Mouse (Mus musculus) forebrain, embryonic 10.5 days (tissue): ENCODE measurements around the gene F2rl3. TPM values are rescaled to one million over a fixed set of nuclear protein-coding genes. Genes with fewer than 3 reads are reported as not detected.

Experiments used
- DNase-seq: peaks from one replicate; pipeline ENCODE4 v3.0.0-alpha.2; 2017; ENCODE audit warnings: low spot score; ENCODE audit errors: extremely low spot score
- H3K27ac ChIP-seq: fragments of 300-500 bp; sonication (generic); 2 replicates; pipeline ENCODE4 v1.5.1; 2016; ENCODE audit warnings: mild to moderate bottlenecking
- H3K27me3 ChIP-seq: fragments of 300-500 bp; sonication (generic); 2 replicates; pipeline ENCODE4 v1.6.1; 2016; ENCODE audit warnings: mild to moderate bottlenecking; ENCODE audit not compliant: poor library complexity, severe bottlenecking
- H3K36me3 ChIP-seq: fragments of 300-500 bp; sonication (generic); replicated peaks from 2 replicates; pipeline ENCODE4 v1.6.1; 2016; ENCODE audit warnings: mild to moderate bottlenecking, moderate library complexity
- H3K4me1 ChIP-seq: fragments of 300-500 bp; sonication (generic); 2 replicates; pipeline ENCODE4 v1.6.1; 2016
- H3K4me3 ChIP-seq: fragments of 300-500 bp; sonication (generic); 2 replicates; pipeline ENCODE4 v1.5.1; 2016; ENCODE audit warnings: mild to moderate bottlenecking, moderate library complexity
- H3K9me3 ChIP-seq: fragments of 300-500 bp; sonication (generic); 2 replicates; pipeline ENCODE4 v1.6.1; 2016; ENCODE audit warnings: mild to moderate bottlenecking, moderate library complexity
- WGBS: fragments of 180-500 bp; shearing (Covaris S2); methylation state at CpG from one replicate; pipeline ENCODE4 v1.1.7; 2016; 5-methylcytosine and 5-hydroxymethylcytosine counted together
- polyA plus RNA-seq: library from polyadenylated mRNA; unstranded; fragments of >200 nt; fragmentation: Nextera tagmentation; extraction: Ambion mirVana; gene quantifications from 2 replicates; pipeline ENCODE4 v1.2.1, GENCODE M21; 2016

F2rl3 gene
- polyA plus RNA-seq, 1 experiment from 2014 or later = 2.7 TPM

- Histone ChIP-seq H3K4me1 (no peaks in the 10 kb centered on the region), H3K27ac (no peak overlapping the region), H3K36me3 (peaks cover 97% of the 10 kb centered on the region), H3K4me3 (no peak overlapping the region), H3K9me3 (no peaks in the 10 kb centered on the region), H3K27me3 (no peaks in the 10 kb centered on the region)
- peak; percentile 13 for DNase-seq
- 81% methylated on average over 3 of the region's 3 CpGs for WGBS
Observed at GRCm38 (mm10) chr8:72752289-72752688, 9.4 kb upstream of the F2rl3 start.

DNA sequence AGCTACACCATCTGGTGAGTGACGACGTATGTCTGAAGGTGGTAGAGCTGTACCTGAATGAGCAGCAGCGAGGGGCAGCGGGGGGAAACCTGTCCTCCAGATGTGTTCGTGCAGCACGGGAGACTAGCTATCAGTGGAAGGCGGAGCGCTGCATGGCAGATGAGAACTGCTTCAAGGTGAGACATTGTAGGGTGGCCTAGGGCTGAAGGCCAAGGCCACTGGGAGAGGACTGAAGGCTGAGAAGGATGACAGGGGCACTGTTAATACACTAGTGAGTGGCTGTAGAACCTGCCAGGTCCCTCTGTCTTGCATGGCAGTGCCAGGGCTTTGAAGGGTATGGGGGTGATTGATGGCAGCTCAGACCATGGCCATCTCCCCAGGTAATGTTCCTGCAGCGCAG is 8.5 kb upstream of the F2rl3 start:
- H3K9me3 ChIP-seq = no peaks in the 10 kb centered on the region
- 95% methylated on average over 9 of the region's 9 CpGs for WGBS

DNA sequence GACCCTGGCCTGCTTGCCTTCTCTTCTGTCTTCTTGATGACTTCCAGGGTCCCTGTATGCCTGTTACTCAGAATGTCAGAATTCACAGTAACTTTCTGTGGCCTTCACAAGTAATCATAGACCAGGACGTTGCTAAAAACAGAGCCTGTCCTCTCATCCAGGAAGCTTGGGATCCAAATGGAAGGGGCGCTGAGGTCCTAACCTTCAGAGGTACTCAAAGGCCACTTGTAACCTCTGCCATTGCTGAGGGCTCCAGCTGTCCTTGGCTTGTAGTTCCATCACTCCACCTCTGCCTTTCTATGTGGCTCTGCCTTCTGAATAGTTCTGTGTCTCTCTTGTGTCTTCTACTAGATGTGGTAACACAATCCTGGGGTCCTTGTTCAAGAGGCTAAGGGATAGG is 7.9 kb upstream of the F2rl3 start:
- H3K27me3 ChIP-seq = no peaks in the 10 kb centered on the region
- peaks cover 97% of the 10 kb centered on the region for H3K36me3 ChIP-seq
- DNase-seq = no peak
- no peaks in the 10 kb centered on the region for H3K4me1 ChIP-seq
- no peak overlapping the region for H3K27ac ChIP-seq
- no peak overlapping the region for H3K4me3 ChIP-seq
- no peaks in the 10 kb centered on the region for H3K9me3 ChIP-seq
- 98% methylated on average over 2 of the region's 2 CpGs for WGBS

More for the DNA sequence above, 8.5 kb upstream of the F2rl3 start:
- no peak overlapping the region for H3K27ac ChIP-seq
- no peak overlapping the region for H3K4me3 ChIP-seq
- no peaks in the 10 kb centered on the region for H3K27me3 ChIP-seq
- H3K36me3 ChIP-seq = peaks cover 97% of the 10 kb centered on the region
- peak; percentile 11 for DNase-seq
- H3K4me1 ChIP-seq = no peaks in the 10 kb centered on the region

- Histone ChIP-seq H3K4me1 (no peaks in the 10 kb centered on the region), H3K27me3 (no peaks in the 10 kb centered on the region), H3K27ac (no peak overlapping the region), H3K4me3 (no peak overlapping the region), H3K9me3 (no peaks in the 10 kb centered on the region), H3K36me3 (peaks cover 84% of the 10 kb centered on the region)
- no peak for DNase-seq
- WGBS = 93% methylated on average over 2 of the region's 2 CpGs
Observed at GRCm38 (mm10) chr8:72756031-72756430, 5.6 kb upstream of the F2rl3 start.

- 97% methylated on average over 35 of the region's 35 CpGs for WGBS
- no peak overlapping the region for H3K27ac ChIP-seq
- H3K4me1 ChIP-seq = no peaks in the 10 kb centered on the region
- H3K36me3 ChIP-seq = peaks cover 76% of the 10 kb centered on the region
- H3K27me3 ChIP-seq = no peaks in the 10 kb centered on the region
- no peaks in the 10 kb centered on the region for H3K9me3 ChIP-seq
- H3K4me3 ChIP-seq = no peak overlapping the region
- peak; percentile 12 for DNase-seq
Observed at GRCm38 (mm10) chr8:72756771-72757390, 4.8 kb upstream of the F2rl3 start.

- Histone ChIP-seq H3K27me3 (no peaks in the 10 kb centered on the region), H3K27ac (no peak overlapping the region), H3K9me3 (no peaks in the 10 kb centered on the region), H3K4me1 (no peaks in the 10 kb centered on the region), H3K4me3 (no peak overlapping the region), H3K36me3 (peaks cover 68% of the 10 kb centered on the region)
- peak; percentile 11 for DNase-seq
- WGBS = 92% methylated on average over 15 of the region's 15 CpGs
Observed at GRCm38 (mm10) chr8:72757426-72758195, 4.1 kb upstream of the F2rl3 start.

- DNase-seq = no peak
- Histone ChIP-seq H3K36me3 (peaks cover 61% of the 10 kb centered on the region), H3K4me3 (no peak overlapping the region), H3K27ac (no peak overlapping the region), H3K4me1 (no peaks in the 10 kb centered on the region), H3K9me3 (no peaks in the 10 kb centered on the region), H3K27me3 (no peaks in the 10 kb centered on the region)
Observed at GRCm38 (mm10) chr8:72758310-72758709, 3.4 kb upstream of the F2rl3 start.

DNA sequence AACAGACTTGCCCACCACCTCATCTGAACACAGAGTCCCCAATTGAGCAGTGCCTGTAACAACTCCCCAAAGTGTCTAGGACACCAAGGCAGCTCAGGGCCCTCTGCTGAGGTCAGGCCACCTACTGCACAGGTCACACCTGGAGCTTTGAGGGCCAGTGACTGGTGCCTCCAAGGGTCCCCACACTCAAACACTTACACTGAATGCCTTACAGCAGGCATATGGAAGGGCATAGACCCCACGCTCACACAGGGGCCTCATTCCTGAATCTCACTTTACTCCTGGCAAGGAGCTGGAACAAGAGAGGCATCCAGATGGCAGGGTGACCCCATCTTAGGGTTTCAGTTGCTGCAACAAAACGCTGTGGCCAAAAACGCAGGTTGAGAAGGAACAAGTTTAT is 1.5 kb upstream of the F2rl3 start:
- 87% methylated on average over 3 of the region's 3 CpGs for WGBS

DNA sequence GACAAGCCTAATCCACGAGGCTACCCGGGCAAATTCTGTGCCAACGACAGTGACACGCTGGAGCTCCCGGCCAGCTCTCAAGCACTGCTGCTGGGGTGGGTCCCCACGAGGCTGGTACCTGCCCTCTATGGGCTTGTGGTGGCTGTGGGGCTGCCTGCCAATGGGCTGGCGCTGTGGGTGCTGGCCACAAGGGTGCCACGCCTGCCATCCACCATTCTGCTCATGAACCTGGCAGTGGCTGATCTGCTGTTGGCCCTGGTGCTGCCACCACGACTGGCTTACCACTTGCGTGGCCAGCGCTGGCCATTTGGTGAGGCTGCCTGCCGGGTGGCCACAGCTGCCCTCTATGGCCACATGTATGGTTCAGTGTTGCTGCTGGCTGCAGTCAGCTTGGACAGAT is 626 bp downstream of the F2rl3 start:
- no peaks in the 10 kb centered on the region for H3K4me1 ChIP-seq
- H3K36me3 ChIP-seq = peaks cover 24% of the 10 kb centered on the region
- DNase-seq = no peak
- WGBS = 92% methylated on average over 12 of the region's 12 CpGs
- H3K4me3 ChIP-seq = no peak overlapping the region
- no peaks in the 10 kb centered on the region for H3K9me3 ChIP-seq
- H3K27ac ChIP-seq = peak overlapping the region; percentile 30; the same call in 1 of the 2 replicates
- H3K27me3 ChIP-seq = no peaks in the 10 kb centered on the region

More for the DNA sequence above, 1.5 kb upstream of the F2rl3 start:
- DNase-seq = no peak
- no peaks in the 10 kb centered on the region for H3K4me1 ChIP-seq
- no peaks in the 10 kb centered on the region for H3K9me3 ChIP-seq
- peaks cover 45% of the 10 kb centered on the region for H3K36me3 ChIP-seq
- no peaks in the 10 kb centered on the region for H3K27me3 ChIP-seq
- no peak overlapping the region for H3K27ac ChIP-seq
- H3K4me3 ChIP-seq = no peak overlapping the region

DNA sequence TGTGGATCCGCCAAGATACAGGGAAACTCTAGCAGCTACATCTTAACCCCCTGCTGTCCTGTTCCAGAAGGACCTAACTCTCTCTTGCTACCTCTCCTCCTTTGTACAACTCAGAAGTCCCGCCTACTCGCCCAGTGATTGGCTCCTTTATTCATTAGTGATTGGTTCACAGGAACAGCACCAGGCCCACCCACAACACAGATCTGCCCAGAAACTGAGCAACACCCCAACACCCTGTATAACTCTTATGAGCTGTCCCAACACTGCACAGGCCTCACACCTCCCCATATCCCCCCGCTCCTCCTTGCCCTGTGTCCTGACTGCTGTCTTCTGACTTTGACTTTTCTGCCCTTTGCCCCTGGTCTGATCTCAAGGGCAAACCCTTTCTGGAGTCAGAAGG is 4.0 kb downstream of the F2rl3 start:
- 65% methylated on average over 4 of the region's 4 CpGs for WGBS
- Histone ChIP-seq H3K36me3 (no peaks in the 10 kb centered on the region), H3K9me3 (no peaks in the 10 kb centered on the region), H3K4me1 (no peaks in the 10 kb centered on the region), H3K27ac (no peak overlapping the region), H3K4me3 (no peak overlapping the region), H3K27me3 (no peaks in the 10 kb centered on the region)
- no peak for DNase-seq

DNA sequence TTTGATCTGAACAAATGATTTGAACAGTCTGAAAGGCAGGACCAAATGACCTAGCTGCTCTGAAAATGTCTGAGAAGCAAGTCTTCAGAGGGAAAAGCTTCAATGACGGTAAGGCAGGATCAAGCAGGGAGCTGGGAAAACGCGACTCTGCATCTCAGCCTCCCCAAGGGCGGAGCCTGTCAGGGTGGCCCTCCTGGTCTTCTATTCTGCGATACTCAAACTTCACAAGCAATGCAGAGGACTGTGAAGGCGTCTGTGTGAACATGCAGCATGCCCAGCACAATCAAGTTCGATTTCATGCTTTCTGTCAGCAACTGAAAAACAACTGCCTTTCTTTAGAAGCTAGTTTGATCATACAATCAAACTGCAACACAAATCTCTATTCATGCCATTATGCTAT is 5.1 kb downstream of the F2rl3 start:
- no peak overlapping the region for H3K27ac ChIP-seq
- H3K9me3 ChIP-seq = no peaks in the 10 kb centered on the region
- no peaks in the 10 kb centered on the region for H3K27me3 ChIP-seq
- no peak overlapping the region for H3K4me3 ChIP-seq
- WGBS = 45% methylated on average over 7 of the region's 7 CpGs
- H3K36me3 ChIP-seq = no peaks in the 10 kb centered on the region
- H3K4me1 ChIP-seq = no peaks in the 10 kb centered on the region
- DNase-seq = no peak

GRCm38 (mm10) chr8:72777797-72778196 is 16.1 kb downstream of the F2rl3 start:
- Histone ChIP-seq H3K9me3 (no peaks in the 10 kb centered on the region), H3K36me3 (no peaks in the 10 kb centered on the region), H3K27me3 (no peaks in the 10 kb centered on the region), H3K27ac (no peak overlapping the region), H3K4me1 (no peaks in the 10 kb centered on the region), H3K4me3 (no peak overlapping the region)
- no peak for DNase-seq
- WGBS = 86% methylated on average over 1 of the region's 1 CpGs

- Histone ChIP-seq H3K27ac (no peak overlapping the region), H3K9me3 (no peaks in the 10 kb centered on the region), H3K27me3 (no peaks in the 10 kb centered on the region), H3K4me3 (no peak overlapping the region), H3K4me1 (no peaks in the 10 kb centered on the region), H3K36me3 (no peaks in the 10 kb centered on the region)
- no peak for DNase-seq
- WGBS = 93% methylated on average over 4 of the region's 4 CpGs
Observed at GRCm38 (mm10) chr8:72780644-72781043, 19.0 kb downstream of the F2rl3 start.
